Mouse (Mus musculus): ENCODE data around the gene Kcnn4. TPM values are rescaled to one million over a fixed set of nuclear protein-coding genes. Genes with fewer than 3 reads are reported as not detected.

The Kcnn4 gene
- 6.5 and 10.8 TPM in 2 replicates for polyA plus RNA-seq (2015; fragmentation: Nextera tagmentation; extraction: Ambion mirVana)

DNA sequence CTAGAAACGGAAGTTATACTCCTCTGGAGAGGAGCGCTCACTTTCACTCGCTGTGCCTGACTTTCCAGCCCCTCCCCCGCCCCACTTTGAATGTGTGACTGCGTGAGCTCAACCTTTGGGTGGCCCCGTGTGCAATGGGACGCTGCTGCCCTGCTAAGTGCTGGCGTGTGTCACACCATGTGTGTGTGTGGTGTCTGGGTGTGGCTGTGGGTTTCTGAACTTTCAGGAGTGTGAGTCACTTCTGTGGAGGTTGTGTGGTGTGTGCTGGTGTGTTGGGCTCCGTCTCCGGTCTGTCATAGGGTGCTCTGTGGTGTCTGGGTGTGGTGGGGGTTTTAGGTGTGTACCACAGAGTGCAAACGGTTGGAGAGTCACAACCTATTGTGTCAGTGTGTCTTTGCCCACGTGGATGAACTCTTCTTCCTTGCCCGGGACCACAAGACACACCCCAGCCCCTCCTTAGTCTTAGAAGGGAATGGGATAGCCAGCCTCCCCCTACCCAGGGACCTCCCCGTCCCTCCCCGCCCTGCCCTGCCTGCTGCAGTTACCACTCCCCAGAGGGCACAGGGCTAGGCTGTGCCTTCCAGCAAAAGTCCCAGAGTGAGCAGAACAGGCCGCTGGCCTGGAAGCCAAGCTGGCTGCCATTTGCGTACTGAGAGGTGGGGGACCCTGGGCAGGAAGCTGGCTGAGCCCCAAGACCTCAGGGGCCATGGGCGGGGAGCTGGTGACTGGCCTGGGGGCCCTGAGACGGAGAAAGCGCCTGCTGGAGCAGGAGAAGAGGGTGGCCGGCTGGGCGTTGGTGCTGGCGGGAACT lies at the start of gene Kcnn4:
Gene Kcnn4 (plus strand): TSS at position 533 of the 811 bp plus-strand sequence.

DNA sequence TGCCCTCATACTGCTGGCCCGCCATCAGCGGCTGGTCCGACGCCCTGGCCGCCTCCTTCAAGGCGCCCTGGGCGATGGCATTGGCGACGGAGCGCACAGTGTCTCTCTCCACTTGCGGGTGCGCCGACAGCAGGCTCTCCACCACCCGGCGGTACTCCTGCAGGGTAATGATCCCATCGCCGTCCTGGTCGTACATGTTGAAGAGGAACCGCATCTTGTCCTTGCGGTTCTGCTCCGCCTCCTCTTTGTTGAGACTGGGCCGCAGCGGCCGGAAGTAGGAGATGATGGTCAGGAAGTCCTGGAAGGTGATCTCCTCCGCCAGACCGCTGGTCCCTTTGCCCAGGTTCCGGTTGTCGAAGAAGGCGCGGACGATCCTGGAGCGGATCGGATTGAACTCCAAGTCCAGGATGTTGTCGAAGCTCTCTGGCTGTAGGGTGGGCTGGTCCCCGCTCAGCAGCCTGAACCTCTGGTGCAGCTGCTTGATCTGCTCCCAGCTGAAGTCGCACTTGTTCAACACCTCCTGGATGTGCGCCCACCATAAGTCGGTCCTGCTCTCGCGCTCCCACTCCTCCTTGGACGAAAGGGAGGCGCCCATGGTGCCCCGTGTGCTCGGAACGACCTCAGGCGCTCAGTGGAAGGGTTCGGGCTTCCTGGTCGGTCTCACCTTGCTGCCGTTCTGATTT lies 36.6 kb upstream of the Kcnn4 start, which contains the start of gene Tescl:
Gene Tescl (minus strand): TSS at position 633 of the 683 bp plus-strand sequence.

DNA sequence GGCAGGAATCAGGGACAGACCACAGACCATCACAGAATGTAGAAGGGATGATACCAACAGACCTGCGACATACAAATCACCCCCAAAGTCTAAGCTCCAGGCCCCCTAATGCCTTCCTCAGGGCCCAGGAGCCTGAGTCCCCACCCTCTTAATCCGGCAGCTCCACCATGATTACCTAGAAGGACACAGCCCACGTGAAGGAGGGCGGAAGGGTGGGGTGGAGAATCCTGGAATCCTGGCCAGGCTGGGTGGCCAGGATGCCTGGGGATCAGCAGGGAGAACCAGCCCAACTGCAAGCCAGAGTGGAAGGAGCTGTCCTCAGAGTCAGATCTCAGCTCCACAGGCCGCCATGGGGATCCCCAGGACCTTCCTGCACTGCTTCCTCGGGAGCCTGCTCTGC lies 21.2 kb upstream of the Kcnn4 start, which contains the start of gene Lypd5:
Gene Lypd5 (plus strand): TSS at position 301 of the 400 bp plus-strand sequence.

GRCm38 (mm10) chr7:24399256-24400081 lies 29.4 kb downstream of the Kcnn4 start, which contains the start of gene Smg9:
Smg9 (plus strand) TSS chr7:24399619.

Small RNAs within 50 kb of the gene (microRNA-seq; reads per million reads assigned to microRNA genes)
- not detected for gene Gm27592

Other genes starting within 250 kb of the Kcnn4 start
- 6.7 TPM in 2 replicates for gene Zfp235, start 236.1 kb upstream of the Kcnn4 start, polyA plus RNA-seq (2015; fragmentation: Nextera tagmentation; extraction: Ambion mirVana)
- gene Zfp114, start 195.2 kb upstream of the Kcnn4 start, polyA plus RNA-seq (2015; fragmentation: Nextera tagmentation; extraction: Ambion mirVana) = 1.3 TPM in 2 replicates
- gene Zfp111, start 158.8 kb upstream of the Kcnn4 start, polyA plus RNA-seq (2015; fragmentation: Nextera tagmentation; extraction: Ambion mirVana) = 3.4 and 5.8 TPM in 2 replicates
- gene Zfp109, start 132.7 kb upstream of the Kcnn4 start, polyA plus RNA-seq (2015; fragmentation: Nextera tagmentation; extraction: Ambion mirVana) = 1.4 and 1.6 TPM in 2 replicates
- gene Zfp108, start 115.5 kb upstream of the Kcnn4 start, polyA plus RNA-seq (2015; fragmentation: Nextera tagmentation; extraction: Ambion mirVana) = 1.3 and 1.9 TPM in 2 replicates
- gene Zfp93, start 99.8 kb upstream of the Kcnn4 start, polyA plus RNA-seq (2015; fragmentation: Nextera tagmentation; extraction: Ambion mirVana) = 4.3 and 4.6 TPM in 2 replicates
- 9.9 and 10.5 TPM in 2 replicates for gene Zfp61, start 69.0 kb upstream of the Kcnn4 start, polyA plus RNA-seq (2015; fragmentation: Nextera tagmentation; extraction: Ambion mirVana)
- 4.0 and 4.7 TPM in 2 replicates for gene Zfp94, start 53.6 kb upstream of the Kcnn4 start, polyA plus RNA-seq (2015; fragmentation: Nextera tagmentation; extraction: Ambion mirVana)
- gene Tescl, start 36.3 kb upstream of the Kcnn4 start, polyA plus RNA-seq (2015; fragmentation: Nextera tagmentation; extraction: Ambion mirVana) = 0.31 TPM in 1 of 2 replicates, not detected in the other
- gene Lypd5, start 21.1 kb upstream of the Kcnn4 start, polyA plus RNA-seq (2015; fragmentation: Nextera tagmentation; extraction: Ambion mirVana) = 0.54 and 0.85 TPM in 2 replicates
- 16.0 and 19.1 TPM in 2 replicates for gene Smg9, start 29.4 kb downstream of the Kcnn4 start, polyA plus RNA-seq (2015; fragmentation: Nextera tagmentation; extraction: Ambion mirVana)
- 0.08 TPM in 1 of 2 replicates, not detected in the other for gene Irgc1, start 82.0 kb downstream of the Kcnn4 start, polyA plus RNA-seq (2015; fragmentation: Nextera tagmentation; extraction: Ambion mirVana)
- gene Plaur, start 92.2 kb downstream of the Kcnn4 start, polyA plus RNA-seq (2015; fragmentation: Nextera tagmentation; extraction: Ambion mirVana) = 34.6 and 58.9 TPM in 2 replicates
- gene Cadm4, start 111.8 kb downstream of the Kcnn4 start, polyA plus RNA-seq (2015; fragmentation: Nextera tagmentation; extraction: Ambion mirVana) = 1.9 and 2.9 TPM in 2 replicates
- 15.6 and 20.1 TPM in 2 replicates for gene Zfp428, start 136.7 kb downstream of the Kcnn4 start, polyA plus RNA-seq (2015; fragmentation: Nextera tagmentation; extraction: Ambion mirVana)
- 0.11 TPM in 1 of 2 replicates, not detected in the other for gene AC161166.1, start 142.2 kb downstream of the Kcnn4 start, polyA plus RNA-seq (2015; fragmentation: Nextera tagmentation; extraction: Ambion mirVana)
- 3.1 and 3.2 TPM in 2 replicates for gene Irgq, start 160.4 kb downstream of the Kcnn4 start, polyA plus RNA-seq (2015; fragmentation: Nextera tagmentation; extraction: Ambion mirVana)
- 0.19 TPM in 1 of 2 replicates, not detected in the other for gene Pinlyp, start 175.9 kb downstream of the Kcnn4 start, polyA plus RNA-seq (2015; fragmentation: Nextera tagmentation; extraction: Ambion mirVana)
- gene Xrcc1, start 176.0 kb downstream of the Kcnn4 start, polyA plus RNA-seq (2015; fragmentation: Nextera tagmentation; extraction: Ambion mirVana) = 33.5 and 36.6 TPM in 2 replicates
- gene Ethe1, start 217.3 kb downstream of the Kcnn4 start, polyA plus RNA-seq (2015; fragmentation: Nextera tagmentation; extraction: Ambion mirVana) = 82.4 and 97.2 TPM in 2 replicates
- 3.2 and 3.6 TPM in 2 replicates for gene Zfp575, start 217.4 kb downstream of the Kcnn4 start, polyA plus RNA-seq (2015; fragmentation: Nextera tagmentation; extraction: Ambion mirVana)
- gene Phldb3, start 240.5 kb downstream of the Kcnn4 start, polyA plus RNA-seq (2015; fragmentation: Nextera tagmentation; extraction: Ambion mirVana) = 0.47 and 0.49 TPM in 2 replicates

Measured in urinary bladder, postnatal 0 days (tissue).